Mouse (Mus musculus): Measurements from ENCODE around the gene Tsku.

GRCm38 (mm10) chr7:98360621-98360990 is 522 bp downstream of the Tsku start:
- no peak for TF ChIP-seq USF1 (IDR thresholded peaks at IDR 0.05; ENCODE audit: low read depth)
- TF ChIP-seq TCF12 (IDR thresholded peaks at IDR 0.05; ENCODE audit: insufficient read depth, poor library complexity, severe bottlenecking) = no peak
- TF ChIP-seq MAX (IDR thresholded peaks at IDR 0.05; ENCODE audit: low read depth) = no peak
- TF ChIP-seq POLR2AphosphoS2 (IDR thresholded peaks at IDR 0.05; ENCODE audit: insufficient read length, low read depth) = no peak
- no peak for TF ChIP-seq POLR2A (IDR thresholded peaks at IDR 0.05; ENCODE audit: insufficient read length, low read depth)
- no peak for TF ChIP-seq MYOD1 (IDR thresholded peaks at IDR 0.05; ENCODE audit: control insufficient read depth in 1 of 3, insufficient read length in 2 of 3, low read depth in 2 of 3)

Measured in myocyte (in vitro differentiated cells).